Mouse (Mus musculus) liver, embryonic 14.5 days (tissue): ENCODE data around the gene Cd59a. TPM values are rescaled to one million over a fixed set of nuclear protein-coding genes. Genes with fewer than 3 reads are reported as not detected.
"Not testable (repeated sequence)": the region's sequence is repeated elsewhere in the genome, so short reads cannot be mapped to it uniquely, and the experiment has no call there.

Experiments used
- ATAC-seq: fragments of 200-750 bp; cut with Nextera tagmentation; 2 replicates; pipeline ENCODE4 v1.8.0; 2017; ENCODE audit warnings: moderate number of reproducible peaks, mild to moderate bottlenecking, moderate library complexity; ENCODE audit not compliant: insufficient read depth
- DNase-seq, 3 experiments: peaks; one replicate each; pipeline ENCODE4 v3.0.0-alpha.2; 2012 to 2013; ENCODE audit warnings: low read depth in 3 of 3, low spot score in 3 of 3
- H3K27ac ChIP-seq: fragments of 300-500 bp; sonication (generic); 2 replicates; pipeline ENCODE4 v1.5.1; 2014; ENCODE audit warnings: moderate library complexity, mild to moderate bottlenecking, control low read depth, inconsistent platforms
- H3K27me3 ChIP-seq: fragments of 300-500 bp; sonication (generic); 2 replicates; pipeline ENCODE4 v1.6.1; 2014; ENCODE audit warnings: mild to moderate bottlenecking, low read length, moderate library complexity; ENCODE audit not compliant: control insufficient read depth, insufficient read depth
- H3K36me3 ChIP-seq: fragments of 300-500 bp; sonication (generic); replicated peaks from 2 replicates; pipeline ENCODE4 v1.6.1; 2014; ENCODE audit warnings: low read depth; ENCODE audit not compliant: control insufficient read depth, insufficient read depth
- H3K4me1 ChIP-seq, 2 experiments: fragments of 200-500 bp in 1 of 2; fragments of 300-500 bp in 1 of 2; sonication (generic) in 1 of 2; replicated peaks; 2 replicates each; pipeline ENCODE4 v1.6.1; 2012 to 2014; ENCODE audit warnings: antibody characterized with exemption in 1 of 2, inconsistent platforms in 1 of 2, low read length in 1 of 2; ENCODE audit not compliant: control insufficient read depth in 2 of 2, insufficient read depth in 2 of 2
- H3K4me2 ChIP-seq: fragments of 300-500 bp; sonication (generic); 2 replicates; pipeline ENCODE4 v1.6.1; 2014; ENCODE audit warnings: low read depth, mild to moderate bottlenecking, control low read depth, moderate library complexity
- H3K4me3 ChIP-seq, 2 experiments: fragments of 200-500 bp in 1 of 2; fragments of 300-500 bp in 1 of 2; sonication (generic) in 1 of 2; 2 replicates each; pipeline ENCODE4 v1.5.1; 2012 to 2014; ENCODE audit warnings: low read depth in 2 of 2, low read length in 2 of 2, mild to moderate bottlenecking in 2 of 2, control low read depth in 1 of 2, inconsistent platforms in 1 of 2, moderate library complexity in 1 of 2; ENCODE audit not compliant: insufficient read depth in 1 of 2
- H3K9ac ChIP-seq: fragments of 300-500 bp; sonication (generic); replicated peaks from 2 replicates; pipeline ENCODE4 v1.6.1; 2014; ENCODE audit warnings: mild to moderate bottlenecking, control low read depth, moderate library complexity
- H3K9me3 ChIP-seq: fragments of 300-500 bp; sonication (generic); 2 replicates; pipeline ENCODE4 v1.6.1; 2016; ENCODE audit warnings: low read length, mixed read lengths; ENCODE audit not compliant: control insufficient read depth
- CTCF ChIP-seq: IDR thresholded peaks from 2 replicates; pipeline ENCODE4 v1.5.1; 2016; ENCODE audit warnings: antibody characterized with exemption, low read depth, control low read depth
- EP300 ChIP-seq: IDR thresholded peaks from 2 replicates; pipeline ENCODE4 v1.6.1; 2016; ENCODE audit warnings: antibody characterized with exemption, low read depth
- WGBS: fragments of 180-500 bp; shearing (Covaris S2); extraction: QIAGEN DNeasy Blood & Tissue Kit; methylation state at CpG from one replicate; pipeline ENCODE4 v1.1.7; 2014; ENCODE audit not compliant: insufficient replicate concordance; 5-methylcytosine and 5-hydroxymethylcytosine counted together
- polyA plus RNA-seq, 2 experiments: library from polyadenylated mRNA; depleted of rRNA in 1 of 2; stranded (reverse) in 1 of 2; unstranded in 1 of 2; fragments of >200 nt; fragmentation: Nextera tagmentation in 1 of 2; extraction: Ambion mirVana in 1 of 2; gene quantifications; 2 replicates each; pipeline versions ENCODE4 v1.2.1 to v1.2.3; 2012 to 2014

The Cd59a gene
- polyA plus RNA-seq, 2 experiments, result 41.3 to 94.7 TPM

DNA sequence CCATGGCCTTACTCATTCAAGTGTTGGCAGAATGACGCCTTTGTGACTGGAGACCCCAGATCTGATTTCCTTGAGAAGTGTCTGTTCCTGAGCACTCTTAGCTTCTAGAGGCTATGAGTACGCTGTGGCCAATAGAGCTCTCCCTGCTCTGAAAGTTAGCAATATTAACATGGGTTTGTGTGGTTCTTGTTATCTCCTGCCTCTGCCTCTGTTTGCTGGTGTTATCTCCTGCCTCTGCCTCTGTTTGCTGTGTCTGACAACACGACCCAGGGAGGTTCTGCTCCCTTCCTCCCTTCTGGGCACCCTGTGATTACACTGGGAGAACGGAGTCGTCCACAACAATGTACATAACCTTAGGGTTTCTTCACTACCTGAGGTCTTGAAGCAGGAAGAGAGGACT is 17.3 kb upstream of the Cd59a start:
- DNase-seq (peak; percentile 54 to 64 (median 57)), ATAC-seq (peak; percentile 99)
- not testable (repeated sequence) for H3K27me3 ChIP-seq, H3K36me3 ChIP-seq, H3K9me3 ChIP-seq
- WGBS, result 8% methylated on average over 5 of the region's 5 CpGs
- H3K9ac ChIP-seq, result peak overlapping the region; percentile 40
- peak; percentile 88 for TF ChIP-seq EP300
- peak overlapping the region; percentile 86 for H3K27ac ChIP-seq
- peak overlapping the region; percentile 63 for H3K4me2 ChIP-seq
- H3K4me1 ChIP-seq, result peaks cover 18 to 34% of the 10 kb centered on the region in 2 experiments
- peak overlapping the region; percentile 32 to 34; a peak in 3 of 4 replicates for H3K4me3 ChIP-seq

DNA sequence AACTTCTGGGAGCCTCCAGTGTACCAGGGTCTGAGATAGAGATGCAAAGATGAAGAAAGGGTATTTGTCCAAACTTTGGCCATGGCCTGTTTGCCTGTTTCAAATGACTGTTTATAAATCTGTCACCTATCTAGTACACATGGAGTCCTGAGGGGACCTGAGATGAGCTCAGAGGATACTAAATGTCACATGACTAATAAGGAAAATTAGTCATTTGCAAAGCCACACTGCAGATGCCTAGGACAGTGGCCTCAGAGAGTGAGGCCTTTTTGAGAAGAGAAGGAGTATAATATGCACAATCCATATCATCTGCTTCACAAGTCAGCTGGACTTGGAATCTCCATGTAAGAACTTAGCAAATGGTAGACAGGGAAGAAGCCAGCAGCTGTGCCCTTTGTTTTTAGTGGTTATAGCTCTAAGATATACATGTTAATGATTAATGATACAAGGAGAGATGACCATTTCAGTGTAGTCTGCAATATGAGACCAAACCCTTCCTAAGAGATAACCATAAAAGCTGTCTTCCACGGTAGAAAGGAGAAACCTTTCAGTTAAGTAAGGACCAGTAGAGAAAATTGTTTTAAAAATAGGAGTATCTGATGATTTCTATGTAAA is 14.1 kb upstream of the Cd59a start:
- peaks cover 18 to 34% of the 10 kb centered on the region in 2 experiments for H3K4me1 ChIP-seq
- H3K9me3 ChIP-seq, DNase-seq, H3K27ac ChIP-seq, H3K4me3 ChIP-seq, ATAC-seq, H3K27me3 ChIP-seq, H3K9ac ChIP-seq, H3K4me2 ChIP-seq, H3K36me3 ChIP-seq: not testable (repeated sequence)
- WGBS, result no CpG with 5 or more reads among the region's 1 CpGs

DNA sequence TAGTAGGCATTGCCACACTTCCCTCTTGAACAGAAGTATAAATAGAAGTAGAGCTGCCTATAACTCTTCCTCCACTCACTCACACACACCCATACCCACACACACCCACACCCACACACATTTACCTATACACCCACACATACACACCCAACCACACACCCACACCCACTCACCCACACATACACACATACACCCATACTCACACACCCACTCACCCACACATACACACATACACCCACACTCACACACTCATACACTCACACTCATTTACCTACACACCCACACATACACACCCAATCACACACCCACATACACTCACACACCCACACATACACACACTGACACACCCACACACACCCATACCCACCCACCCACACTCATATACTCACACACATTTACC is 13.1 kb upstream of the Cd59a start:
- Histone ChIP-seq H3K27ac (no peak overlapping the region), H3K4me1 (peaks cover 18 to 36% of the 10 kb centered on the region in 2 experiments), H3K9ac (no peak overlapping the region), H3K4me2 (no peak overlapping the region), H3K9me3 (no peaks in the 10 kb centered on the region), H3K36me3 (no peaks in the 10 kb centered on the region), H3K4me3 (no peak overlapping the region), H3K27me3 (no peaks in the 10 kb centered on the region)
- TF ChIP-seq CTCF (no peak), EP300 (no peak)
- no peak for ATAC-seq
- DNase-seq, result no peak

DNA sequence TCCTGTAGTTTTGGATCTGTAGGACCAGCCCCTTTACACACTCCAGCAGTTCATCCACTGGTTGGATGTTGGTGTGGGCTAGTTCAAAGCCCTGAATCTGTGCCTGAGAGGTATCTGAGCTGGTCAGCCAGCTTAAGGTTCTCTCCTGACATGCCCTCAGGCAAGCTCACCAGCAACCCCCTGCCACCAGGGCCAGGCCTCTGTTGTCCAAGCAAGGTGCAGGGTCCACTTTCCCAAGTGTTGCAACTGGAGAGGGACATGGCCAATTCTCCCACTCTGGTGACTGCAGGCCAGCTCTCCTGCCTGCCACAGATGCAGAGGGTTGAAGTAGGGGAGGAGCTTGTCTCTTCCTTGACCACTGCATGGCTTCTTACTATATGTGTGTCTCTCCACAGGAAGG is 11.6 kb upstream of the Cd59a start:
- not testable (repeated sequence) for H3K27me3 ChIP-seq, H3K4me3 ChIP-seq, H3K9ac ChIP-seq, H3K27ac ChIP-seq, DNase-seq, H3K4me2 ChIP-seq, H3K36me3 ChIP-seq, H3K9me3 ChIP-seq
- peaks cover 13 to 23% of the 10 kb centered on the region in 2 experiments for H3K4me1 ChIP-seq
- ATAC-seq, result peak; percentile 14; the same call in 1 of the 2 replicates

DNA sequence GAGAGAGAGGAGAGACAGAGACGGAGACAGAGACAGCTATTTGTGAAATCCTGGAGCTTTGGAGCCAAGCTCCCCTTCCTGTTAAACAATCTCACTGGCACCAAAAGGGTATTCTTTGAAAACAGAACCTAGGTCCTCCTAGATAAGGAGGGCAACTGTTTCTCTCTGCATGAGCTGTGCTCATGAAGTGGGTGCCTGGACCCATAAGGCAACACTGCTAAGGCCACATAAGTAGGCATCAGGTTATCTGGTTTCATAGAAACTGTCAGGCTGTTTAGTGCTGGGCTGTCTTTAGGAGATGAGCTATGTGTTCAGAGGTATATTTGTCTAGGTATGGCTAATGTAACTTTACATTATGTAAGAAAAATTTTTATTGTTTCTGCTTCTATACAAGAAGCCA is 8.0 kb upstream of the Cd59a start:
- DNase-seq, H3K4me2 ChIP-seq: not testable (repeated sequence)
- peak; percentile 81 for ATAC-seq

More for the DNA sequence above, 8.0 kb upstream of the Cd59a start:
- H3K4me3 ChIP-seq, H3K36me3 ChIP-seq, H3K27me3 ChIP-seq, H3K9ac ChIP-seq, H3K9me3 ChIP-seq: not testable (repeated sequence)
- WGBS, result 7% methylated on average over 1 of the region's 1 CpGs
- TF ChIP-seq EP300, result 0 out of 2 replicates have a peak, but pooled peaks have one; percentile 12
- Histone ChIP-seq H3K27ac (peak overlapping the region; percentile 56), H3K4me1 (peaks cover 14 to 26% of the 10 kb centered on the region in 2 experiments)
